22 mouse cellular contexts compared by ENCODE assay signal in genomic region chr13:109268659-109269322, GRCm38 (mm10).
"Had no signal": no experiment of that assay in that cellular context is flagged by ENCODE, and none has a peak within 500 bp of the region (broad histone marks: within the 10 kb centered on the region; RNA-seq: fewer than 3 reads in every experiment).

No protein-coding gene starts in this region.

- H3K4me1 ChIP-seq: heart, embryonic 15.5 days; hindbrain, embryonic 13.5 days; hindbrain, embryonic 15.5 days; kidney, embryonic 15.5 days; limb, embryonic 15.5 days; liver, embryonic 12.5 days had no signal

- DNase-seq: gastrocnemius, postnatal 36 days; heart, adult 11 months; heart, adult 2 months; heart, postnatal 14 days; heart, postnatal 36 days; kidney, adult 11 months; kidney, adult 2 months; kidney, adult 9 months; kidney, postnatal 14 days; kidney, postnatal 36 days; left cerebral cortex, postnatal 4 days had no signal

- H3K9ac ChIP-seq: heart, embryonic 13.5 days; heart, embryonic 15.5 days; hindbrain, embryonic 13.5 days; hindbrain, embryonic 15.5 days; kidney, embryonic 15.5 days; limb, embryonic 13.5 days; limb, embryonic 15.5 days; liver, embryonic 12.5 days had no signal

- H3K27me3 ChIP-seq: heart, embryonic 13.5 days; heart, embryonic 15.5 days; hindbrain, embryonic 13.5 days; hindbrain, embryonic 15.5 days; kidney, embryonic 15.5 days; limb, embryonic 13.5 days; limb, embryonic 15.5 days; liver, embryonic 12.5 days had no signal

- H3K4me2 ChIP-seq: heart, embryonic 11.5 days; heart, embryonic 13.5 days; heart, embryonic 15.5 days; hindbrain, embryonic 13.5 days; hindbrain, embryonic 15.5 days; kidney, embryonic 15.5 days; limb, embryonic 13.5 days; limb, embryonic 15.5 days; liver, embryonic 12.5 days had no signal

- H3K9me3 ChIP-seq: heart, embryonic 13.5 days; heart, embryonic 15.5 days; hindbrain, embryonic 13.5 days; hindbrain, embryonic 15.5 days; kidney, embryonic 15.5 days; limb, embryonic 13.5 days; limb, embryonic 15.5 days; liver, embryonic 12.5 days had no signal

- H3K36me3 ChIP-seq: heart, embryonic 13.5 days; heart, embryonic 15.5 days; hindbrain, embryonic 13.5 days; hindbrain, embryonic 15.5 days; kidney, embryonic 15.5 days; limb, embryonic 13.5 days; limb, embryonic 15.5 days; liver, embryonic 12.5 days had no signal

- ATAC-seq: inflammation-experienced regulatory T-cells, adult 6 months; liver, embryonic 12.5 days had no signal

- H3K4me3 ChIP-seq: heart, adult 2 months; heart, embryonic 13.5 days; heart, embryonic 15.5 days; hindbrain, embryonic 13.5 days; hindbrain, embryonic 15.5 days; kidney, embryonic 15.5 days; limb, embryonic 13.5 days; limb, embryonic 15.5 days; liver, embryonic 12.5 days had no signal

- H3K27ac ChIP-seq: heart, adult 2 months; heart, embryonic 13.5 days; heart, embryonic 15.5 days; hindbrain, embryonic 13.5 days; hindbrain, embryonic 15.5 days; kidney, embryonic 15.5 days; kidney, postnatal 0 days; limb, embryonic 13.5 days; limb, embryonic 15.5 days; liver, embryonic 12.5 days had no signal
